ENCODE assay signal across 11 mouse cellular contexts in the genomic region with DNA sequence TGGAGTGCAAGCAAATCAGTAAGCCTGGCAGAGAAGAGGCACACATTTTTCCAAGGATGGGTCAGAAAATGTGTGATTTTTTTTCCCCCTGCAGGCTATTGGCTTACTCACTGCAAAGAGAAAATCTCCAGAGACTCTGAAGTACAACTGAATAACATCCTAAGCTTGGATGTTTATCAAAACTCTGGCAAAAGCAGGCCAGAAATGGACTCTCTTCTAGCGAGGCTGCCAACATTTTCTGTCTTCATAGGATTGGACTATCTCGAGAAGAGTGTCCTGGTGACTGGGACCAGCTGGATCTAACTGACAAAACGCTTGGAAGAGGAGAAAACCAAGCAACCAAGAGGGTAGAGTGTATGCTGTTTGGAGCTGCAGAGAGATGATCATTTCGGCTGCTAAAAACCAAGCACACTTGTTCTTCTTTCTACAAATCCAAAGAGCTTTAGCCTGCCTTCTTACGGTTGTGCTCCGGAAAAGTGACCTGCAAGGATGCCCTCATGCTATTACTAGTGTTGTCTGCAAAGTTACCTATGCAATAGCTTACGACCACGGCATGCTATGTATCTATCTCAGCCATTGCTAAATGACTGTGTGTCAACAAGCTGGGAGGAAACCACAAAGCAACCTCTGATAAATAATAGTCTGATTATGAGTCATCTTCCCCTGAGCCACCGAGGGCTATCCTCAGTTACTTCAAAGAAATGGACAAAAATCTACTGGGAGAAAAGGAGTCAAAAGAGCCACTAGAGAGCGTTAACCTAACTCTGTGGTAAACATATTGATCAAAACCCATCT. TPM values are rescaled to one million over a fixed set of nuclear protein-coding genes. Genes with fewer than 3 reads are reported as not detected.
DNase-seq lines count a peak whose midpoint lies in the region; ATAC-seq and TF ChIP-seq lines count a peak whose summit lies in the region.
"Had no signal": no experiment of that assay in that cellular context is flagged by ENCODE, and none has a peak within 500 bp of the region (broad histone marks: within the 10 kb centered on the region; RNA-seq: fewer than 3 reads in every experiment).

No protein-coding gene starts in this region.

- H3K27me3 ChIP-seq in midbrain, postnatal 0 days (ENCODE audit: insufficient read depth, low read length) = no peaks in the 10 kb centered on the region
- H3K27me3 ChIP-seq in midbrain, embryonic 13.5 days = no peaks in the 10 kb centered on the region
- H3K27me3 ChIP-seq in intestine, embryonic 16.5 days (replicated peaks; ENCODE audit: control insufficient read depth, insufficient read depth, low read length) = no peaks in the 10 kb centered on the region
- H3K27me3 ChIP-seq in stomach, embryonic 14.5 days (ENCODE audit: control insufficient read depth, insufficient read depth, low read length) = no peaks in the 10 kb centered on the region
- H3K27me3 ChIP-seq in forebrain, embryonic 11.5 days (ENCODE audit: control insufficient read depth, insufficient read depth, low read length) = no peaks in the 10 kb centered on the region
- H3K27me3 ChIP-seq: embryonic facial prominence, embryonic 15.5 days; hindbrain, embryonic 15.5 days; midbrain, embryonic 12.5 days had no signal

- DNase-seq in midbrain, postnatal 0 days (ENCODE audit: low spot score) = peak; percentile 29
- peak; percentile 49 for DNase-seq in gastrocnemius, adult 2 months
- DNase-seq in forebrain, embryonic 11.5 days (ENCODE audit: low spot score) = no peak
- no peak for DNase-seq in left cerebral cortex, postnatal 25 days (ENCODE audit: low spot score in 2 of 2)
- DNase-seq in cerebellum, adult 11 months = no peak

- no peak overlapping the region for H3K4me3 ChIP-seq in midbrain, postnatal 0 days (ENCODE audit: low read depth, low read length)
- H3K4me3 ChIP-seq in midbrain, embryonic 13.5 days (replicated peaks) = no peak overlapping the region
- no peak overlapping the region for H3K4me3 ChIP-seq in gastrocnemius, adult 2 months
- H3K4me3 ChIP-seq in intestine, embryonic 16.5 days (ENCODE audit: low read length) = no peak overlapping the region
- H3K4me3 ChIP-seq in stomach, embryonic 14.5 days (ENCODE audit: low read depth, low read length) = no peak overlapping the region
- H3K4me3 ChIP-seq in forebrain, embryonic 11.5 days (ENCODE audit: low read depth, low read length) = no peak overlapping the region
- H3K4me3 ChIP-seq: embryonic facial prominence, embryonic 15.5 days; hindbrain, embryonic 15.5 days; midbrain, embryonic 12.5 days had no signal

- no peak overlapping the region for H3K4me2 ChIP-seq in midbrain, postnatal 0 days (ENCODE audit: low read depth, low read length, poor library complexity, severe bottlenecking)
- no peak overlapping the region for H3K4me2 ChIP-seq in midbrain, embryonic 13.5 days (replicated peaks)
- no peak overlapping the region for H3K4me2 ChIP-seq in intestine, embryonic 16.5 days (ENCODE audit: low read depth, low read length)
- no peak overlapping the region for H3K4me2 ChIP-seq in stomach, embryonic 14.5 days (replicated peaks; ENCODE audit: low read depth, low read length)
- no peak overlapping the region for H3K4me2 ChIP-seq in forebrain, embryonic 11.5 days (ENCODE audit: low read depth, low read length, severe bottlenecking)
- H3K4me2 ChIP-seq: embryonic facial prominence, embryonic 15.5 days; hindbrain, embryonic 15.5 days; midbrain, embryonic 12.5 days had no signal

- no peak overlapping the region for H3K9ac ChIP-seq in midbrain, postnatal 0 days (replicated peaks; ENCODE audit: low read length, poor library complexity, severe bottlenecking)
- H3K9ac ChIP-seq in midbrain, embryonic 13.5 days (replicated peaks) = no peak overlapping the region
- H3K9ac ChIP-seq in intestine, embryonic 16.5 days (ENCODE audit: low read depth, low read length) = no peak overlapping the region
- H3K9ac ChIP-seq in stomach, embryonic 14.5 days (replicated peaks; ENCODE audit: low read depth, low read length) = no peak overlapping the region
- no peak overlapping the region for H3K9ac ChIP-seq in forebrain, embryonic 11.5 days (ENCODE audit: low read length)
- H3K9ac ChIP-seq: embryonic facial prominence, embryonic 15.5 days; hindbrain, embryonic 15.5 days; midbrain, embryonic 12.5 days had no signal

- H3K4me1 ChIP-seq in midbrain, postnatal 0 days (ENCODE audit: insufficient read depth, low read length) = no peaks in the 10 kb centered on the region
- H3K4me1 ChIP-seq in midbrain, embryonic 13.5 days (replicated peaks) = no peaks in the 10 kb centered on the region
- H3K4me1 ChIP-seq in intestine, embryonic 16.5 days (ENCODE audit: control insufficient read depth, insufficient read depth, low read length) = no peaks in the 10 kb centered on the region
- H3K4me1 ChIP-seq in stomach, embryonic 14.5 days (ENCODE audit: control insufficient read depth, insufficient read depth, low read length) = no peaks in the 10 kb centered on the region
- no peaks in the 10 kb centered on the region for H3K4me1 ChIP-seq in forebrain, embryonic 11.5 days (replicated peaks; ENCODE audit: control insufficient read depth, insufficient read depth, low read length)
- H3K4me1 ChIP-seq: embryonic facial prominence, embryonic 15.5 days; hindbrain, embryonic 15.5 days; midbrain, embryonic 12.5 days had no signal

- H3K27ac ChIP-seq in midbrain, postnatal 0 days (ENCODE audit: low read depth, low read length) = no peak overlapping the region
- no peak overlapping the region for H3K27ac ChIP-seq in midbrain, embryonic 13.5 days
- peak overlapping the region; percentile 64 for H3K27ac ChIP-seq in gastrocnemius, adult 2 months
- peak overlapping the region; percentile 49 for H3K27ac ChIP-seq in intestine, embryonic 16.5 days (ENCODE audit: low read length)
- peak overlapping the region; percentile 64; the same call in 1 of the 2 replicates for H3K27ac ChIP-seq in stomach, embryonic 14.5 days (ENCODE audit: low read length)
- no peak overlapping the region for H3K27ac ChIP-seq in forebrain, embryonic 11.5 days (ENCODE audit: low read depth, low read length)
- H3K27ac ChIP-seq: embryonic facial prominence, embryonic 15.5 days; hindbrain, embryonic 15.5 days; midbrain, embryonic 12.5 days had no signal

- no peaks in the 10 kb centered on the region for H3K36me3 ChIP-seq in midbrain, postnatal 0 days (ENCODE audit: insufficient read depth, low read length)
- no peaks in the 10 kb centered on the region for H3K36me3 ChIP-seq in midbrain, embryonic 13.5 days
- no peaks in the 10 kb centered on the region for H3K36me3 ChIP-seq in intestine, embryonic 16.5 days (ENCODE audit: control insufficient read depth, insufficient read depth, low read length)
- H3K36me3 ChIP-seq in stomach, embryonic 14.5 days (ENCODE audit: control insufficient read depth, insufficient read depth, low read length) = no peaks in the 10 kb centered on the region
- H3K36me3 ChIP-seq in forebrain, embryonic 11.5 days (ENCODE audit: control insufficient read depth, insufficient read depth, low read length) = no peaks in the 10 kb centered on the region
- H3K36me3 ChIP-seq: embryonic facial prominence, embryonic 15.5 days; hindbrain, embryonic 15.5 days; midbrain, embryonic 12.5 days had no signal

- no peak for TF ChIP-seq CTCF in midbrain, postnatal 0 days (IDR thresholded peaks at IDR 0.05)
- TF ChIP-seq CTCF in gastrocnemius, adult 2 months (IDR thresholded peaks at IDR 0.05) = no peak

- 0 out of 2 replicates have a peak, but pooled peaks cover 2% of the 10 kb centered on the region for H3K9me3 ChIP-seq in midbrain, postnatal 0 days (ENCODE audit: low read length)
- H3K9me3 ChIP-seq in midbrain, embryonic 13.5 days = peaks cover 3% of the 10 kb centered on the region; the same call in 1 of the 2 replicates
- no peaks in the 10 kb centered on the region for H3K9me3 ChIP-seq in intestine, embryonic 16.5 days (ENCODE audit: control insufficient read depth, low read length)
- no peaks in the 10 kb centered on the region for H3K9me3 ChIP-seq in stomach, embryonic 14.5 days (ENCODE audit: control insufficient read depth, low read depth, low read length)
- no peaks in the 10 kb centered on the region for H3K9me3 ChIP-seq in forebrain, embryonic 11.5 days (ENCODE audit: control insufficient read depth, low read length)
- H3K9me3 ChIP-seq: embryonic facial prominence, embryonic 15.5 days; hindbrain, embryonic 15.5 days; midbrain, embryonic 12.5 days had no signal

- ATAC-seq in midbrain, postnatal 0 days (ENCODE audit: low FRiP score) = no peak
- ATAC-seq in midbrain, embryonic 13.5 days = no peak
- peak; percentile 73 for ATAC-seq in intestine, embryonic 16.5 days
- no peak for ATAC-seq in stomach, embryonic 14.5 days (ENCODE audit: insufficient number of reproducible peaks, insufficient read depth, low FRiP score, low read depth)
- no peak for ATAC-seq in forebrain, embryonic 11.5 days (replicated peaks; ENCODE audit: low FRiP score)

- intact Hi-C loops in gastrocnemius, adult 2 months (cut with DNase I) = no loop called here
- intact Hi-C loops in left cerebral cortex, postnatal 25 days (cut with DNase I) = no loop called here

- 82% methylated on average over 10 of the region's 10 CpGs for WGBS in midbrain, postnatal 0 days
- 84% methylated on average over 10 of the region's 10 CpGs for WGBS in midbrain, embryonic 13.5 days
- WGBS in intestine, embryonic 16.5 days = 57% methylated on average over 10 of the region's 10 CpGs
- 63% methylated on average over 10 of the region's 10 CpGs for WGBS in stomach, embryonic 14.5 days
- 85% methylated on average over 10 of the region's 10 CpGs for WGBS in forebrain, embryonic 11.5 days

RNA-seq across cellular contexts. Expression of gene Rbpj, which starts 36.1 kb away (rescaled TPM):
- 21.0 and 23.7 TPM in 2 replicates for total RNA-seq in midbrain, postnatal 0 days (2014; rRNA removed)
- polyA plus RNA-seq in midbrain, postnatal 0 days (2015; fragmentation: Nextera tagmentation; extraction: Ambion mirVana) = 14.5 and 14.8 TPM in 2 replicates
- 46.9 TPM in 2 replicates for polyA plus RNA-seq in midbrain, embryonic 13.5 days (2015; fragmentation: Nextera tagmentation; extraction: Ambion mirVana)
- 10 to 100 TPM; 20.9 to 21.7 TPM for total RNA-seq in gastrocnemius, adult 2 months (2021)
- 19.8 and 20.3 TPM in 2 replicates for polyA plus RNA-seq in intestine, embryonic 16.5 days (2015; fragmentation: Nextera tagmentation; extraction: Ambion mirVana)
- polyA plus RNA-seq in stomach, embryonic 14.5 days (2014; fragmentation: Nextera tagmentation; extraction: Ambion mirVana) = 42.4 and 45.4 TPM in 2 replicates
- polyA plus RNA-seq in forebrain, embryonic 11.5 days (2014; fragmentation: Nextera tagmentation; extraction: Ambion mirVana) = 59.2 and 61.5 TPM in 2 replicates
- 10 to 100 TPM; 23.8 to 26.4 TPM for total RNA-seq in left cerebral cortex, postnatal 25 days (2021)

Comparison
In these comparisons a context has a peak if more than half of its experiments do, and no peak if none do; other contexts are left out.
1. DNase-seq: peak in midbrain, postnatal 0 days (single experiment) and gastrocnemius, adult 2 months (single experiment); none in forebrain, embryonic 11.5 days (single experiment), left cerebral cortex, postnatal 25 days (0 of 2) and cerebellum, adult 11 months (single experiment).
2. H3K27ac ChIP-seq: peak in gastrocnemius, adult 2 months (single experiment), intestine, embryonic 16.5 days (single experiment) and stomach, embryonic 14.5 days (single experiment); none in midbrain, postnatal 0 days (single experiment), midbrain, embryonic 13.5 days (single experiment) and forebrain, embryonic 11.5 days (single experiment).